Mouse (Mus musculus): ENCODE results near the gene Gm38655.
"Not testable (repeated sequence)": the region's sequence is repeated elsewhere in the genome, so short reads cannot be mapped to it uniquely, and the experiment has no call there.

Gm38655 gene

DNA sequence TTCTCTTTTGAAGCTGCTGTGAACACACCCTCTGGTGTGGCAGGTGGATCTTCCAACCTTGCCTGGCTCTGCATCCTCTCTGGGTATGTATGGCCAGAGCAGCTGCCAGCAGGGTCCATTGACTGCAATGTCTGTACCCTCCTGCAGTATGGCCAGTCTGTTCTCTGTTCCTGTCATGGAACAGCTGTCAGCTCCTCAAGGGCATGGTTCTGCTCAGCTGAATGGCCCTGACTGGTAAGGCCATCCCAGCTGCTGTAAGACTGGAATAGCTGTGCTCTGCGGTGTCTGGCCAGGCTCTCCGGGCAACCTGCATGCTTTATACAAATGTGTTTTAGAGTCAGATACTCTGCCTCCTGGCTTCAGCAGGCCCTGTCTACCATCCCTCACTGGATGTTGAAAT is 5.6 kb downstream of the Gm38655 start:
- DNase-seq (ENCODE audit: low spot score) = no peak

DNA sequence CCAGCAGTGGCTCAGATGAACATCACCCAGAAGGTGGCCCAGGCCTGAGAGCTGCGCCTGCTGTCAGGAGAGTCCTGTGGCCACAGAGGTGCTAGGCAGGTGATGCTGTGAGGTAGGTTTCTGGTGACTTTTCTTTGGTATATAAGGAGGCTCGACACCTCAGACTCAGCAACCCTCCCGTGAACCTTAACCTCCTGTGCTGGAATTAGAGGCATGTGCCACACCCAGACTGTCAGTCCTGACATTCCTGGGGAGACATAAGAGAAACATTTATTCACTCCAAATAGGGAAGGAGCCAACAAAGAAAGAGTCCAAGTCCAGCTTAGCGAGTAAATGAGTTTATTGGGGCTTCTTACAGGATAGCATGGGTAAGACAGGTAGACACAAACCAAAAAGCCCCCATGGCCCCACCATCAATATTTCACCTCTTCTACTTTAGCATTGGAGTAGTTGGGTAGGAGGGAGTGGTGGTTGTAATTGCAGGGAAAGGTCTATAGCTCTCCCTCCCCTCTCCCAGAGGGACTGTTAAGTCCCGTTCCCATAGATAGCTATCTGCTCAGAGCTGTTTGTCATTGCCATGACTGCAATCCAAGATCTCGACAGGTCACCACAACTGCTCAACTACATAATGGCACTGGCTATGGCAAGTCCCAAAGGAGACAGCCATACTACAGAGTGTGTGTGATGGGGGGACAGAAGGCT is 9.2 kb downstream of the Gm38655 start:
- no peak for DNase-seq (ENCODE audit: low spot score)

DNA sequence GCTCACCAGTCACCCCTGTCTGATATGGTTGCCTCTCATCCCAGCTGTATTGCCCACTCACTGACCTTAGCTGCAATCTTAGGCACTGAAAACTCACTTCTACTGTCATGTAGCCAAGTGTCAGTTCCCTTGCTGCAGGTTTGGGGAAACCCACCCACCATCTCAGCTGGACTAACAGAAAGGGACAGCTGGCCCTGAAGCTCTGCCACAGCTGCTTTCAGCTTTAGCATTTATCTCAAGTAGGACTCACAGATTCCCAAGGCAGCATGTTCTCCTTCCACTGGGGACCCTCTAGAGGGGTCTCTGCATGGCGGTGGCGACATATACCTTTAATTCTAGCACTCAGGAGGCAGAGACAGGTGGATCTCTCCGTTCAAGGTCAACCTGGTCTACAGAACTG is 10.5 kb downstream of the Gm38655 start:
- no peak for DNase-seq (ENCODE audit: low spot score)

- no peak for DNase-seq (ENCODE audit: low spot score)
These were observed 11.9 kb downstream of the Gm38655 start for GRCm38 (mm10) chr17:25163387-25163786.

GRCm38 (mm10) chr17:25162161-25162560 is 13.1 kb downstream of the Gm38655 start, which contains the start of gene Ccdc154:
TSS of gene Ccdc154 (plus strand) at chr17:25162461.
- no peak for DNase-seq (ENCODE audit: low spot score)

- no peak for DNase-seq (ENCODE audit: low spot score)
These were observed 35.3 kb downstream of the Gm38655 start for GRCm38 (mm10) chr17:25139960-25140359.

DNA sequence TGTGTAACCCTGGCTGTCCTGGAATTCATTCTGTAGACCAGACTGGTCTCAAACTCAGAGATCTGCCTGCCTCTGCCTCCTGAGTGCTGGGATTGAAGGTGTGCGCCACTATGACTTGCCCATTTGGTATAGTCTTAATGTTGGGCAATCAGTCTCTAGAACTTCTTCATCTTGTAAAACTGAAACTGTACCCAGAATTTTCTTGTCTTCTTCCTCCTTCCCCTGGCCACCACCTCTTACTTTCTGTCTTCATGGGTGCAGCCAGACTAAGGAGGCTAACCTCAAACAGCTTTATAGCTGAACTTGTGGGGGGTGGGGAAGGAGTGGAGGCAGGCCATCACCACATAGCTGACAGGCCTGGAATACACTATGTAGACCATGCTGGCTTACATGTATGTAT is 36.5 kb downstream of the Gm38655 start:
- DNase-seq (ENCODE audit: low spot score) = no peak

GRCm38 (mm10) chr17:25135622-25136021 is 39.6 kb downstream of the Gm38655 start:
- no peak for DNase-seq (ENCODE audit: low spot score)

- DNase-seq (ENCODE audit: low spot score) = peak; percentile 95
These were observed 42.0 kb downstream of the Gm38655 start, which contains the start of gene Clcn7 for GRCm38 (mm10) chr17:25133275-25133698. TSS of gene Clcn7 (plus strand) at chr17:25133391.

DNA sequence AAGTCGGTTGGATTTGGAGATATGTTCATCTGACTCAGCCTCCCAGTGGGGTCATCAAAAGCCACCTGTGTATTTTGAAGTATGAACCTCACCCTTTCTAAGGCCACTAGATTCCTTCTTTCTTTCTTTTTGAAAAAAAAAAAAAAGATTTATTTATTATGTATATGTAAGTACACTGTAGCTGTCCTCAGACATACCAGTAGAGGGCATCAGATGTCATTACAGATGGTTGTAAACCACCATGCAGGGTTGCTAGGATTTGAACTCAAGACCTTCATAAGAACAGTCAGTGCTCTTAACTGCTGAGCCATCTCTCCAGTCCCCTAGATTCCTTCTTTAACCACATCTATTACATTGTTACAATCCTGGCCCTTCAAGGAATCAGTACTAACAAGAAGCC is 45.2 kb downstream of the Gm38655 start:
- DNase-seq (ENCODE audit: low spot score) = no peak

- no peak for DNase-seq (ENCODE audit: low spot score)
These were observed 47.6 kb downstream of the Gm38655 start for GRCm38 (mm10) chr17:25127681-25128080.

- DNase-seq (ENCODE audit: low spot score) = no peak
These were observed 48.2 kb downstream of the Gm38655 start for GRCm38 (mm10) chr17:25127079-25127478.

DNA sequence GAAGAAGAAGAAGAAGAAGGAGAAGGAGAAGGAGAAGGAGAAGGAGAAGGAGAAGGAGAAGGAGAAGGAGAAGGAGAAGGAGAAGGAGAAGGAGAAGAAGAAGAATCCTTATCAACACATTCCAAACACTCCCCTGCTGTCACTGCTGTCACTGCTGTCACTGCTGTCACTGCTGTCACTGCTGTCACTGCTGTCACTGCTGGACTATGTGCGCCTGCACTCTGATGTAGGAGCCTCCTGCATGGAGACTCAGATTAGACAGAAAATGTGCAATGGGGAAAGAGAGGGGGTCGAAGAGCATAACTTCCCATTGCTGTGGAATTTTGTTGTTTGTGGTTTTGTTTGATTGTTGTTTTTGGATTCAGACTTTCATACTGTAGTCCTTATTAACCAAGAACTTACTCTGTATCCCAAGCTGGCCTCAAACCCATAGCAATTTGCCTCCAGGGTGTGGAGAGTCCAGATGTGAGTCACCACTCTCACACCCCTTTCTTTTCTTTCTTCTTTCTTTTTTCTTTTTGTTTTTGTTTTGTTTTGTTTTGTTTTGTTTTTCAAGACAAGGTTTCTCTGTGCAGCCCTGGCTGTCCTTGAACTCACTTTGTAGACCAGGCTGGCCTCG is 49.7 kb downstream of the Gm38655 start:
- not testable (repeated sequence) for DNase-seq (ENCODE audit: low spot score)

GRCm38 (mm10) chr17:25123979-25124378 is 51.3 kb downstream of the Gm38655 start:
- no peak for DNase-seq (ENCODE audit: low spot score)
